Mouse (Mus musculus) embryo, embryonic 11.5 days (tissue): ENCODE results near the gene Cryl1.

Source experiments
- DNase-seq: peaks from one replicate; pipeline ENCODE4 v3.0.0-alpha.2; 2012; ENCODE audit warnings: low read depth, low spot score

Cryl1 gene

GRCm38 (mm10) chr14:57318812-57319211 lies 79.5 kb downstream of the Cryl1 start:
- DNase-seq = no peak

- no peak for DNase-seq
These were observed 81.4 kb downstream of the Cryl1 start for GRCm38 (mm10) chr14:57316662-57317600.

GRCm38 (mm10) chr14:57315976-57316375 lies 82.4 kb downstream of the Cryl1 start:
- no peak for DNase-seq

- no peak for DNase-seq
These were observed 82.8 kb downstream of the Cryl1 start for GRCm38 (mm10) chr14:57315551-57315950.

- DNase-seq = no peak
These were observed 96.6 kb downstream of the Cryl1 start for GRCm38 (mm10) chr14:57301600-57302230.

GRCm38 (mm10) chr14:57300530-57300929 lies 97.8 kb downstream of the Cryl1 start:
- DNase-seq = no peak

- DNase-seq = no peak
These were observed 100.7 kb downstream of the Cryl1 start for GRCm38 (mm10) chr14:57297672-57298071.

GRCm38 (mm10) chr14:57291399-57291942 lies 106.9 kb downstream of the Cryl1 start:
- DNase-seq = no peak

- DNase-seq = no peak
These were observed 109.2 kb downstream of the Cryl1 start for GRCm38 (mm10) chr14:57289105-57289504.

- DNase-seq = no peak
These were observed 114.5 kb downstream of the Cryl1 start for GRCm38 (mm10) chr14:57283816-57284215.

GRCm38 (mm10) chr14:57282591-57282990 lies 115.7 kb downstream of the Cryl1 start:
- no peak for DNase-seq

GRCm38 (mm10) chr14:57280835-57281234 lies 117.5 kb downstream of the Cryl1 start:
- no peak for DNase-seq

- DNase-seq = no peak
These were observed 121.8 kb downstream of the Cryl1 start for GRCm38 (mm10) chr14:57276481-57277012.

GRCm38 (mm10) chr14:57272341-57272740 lies 126.0 kb downstream of the Cryl1 start:
- DNase-seq = no peak

- DNase-seq = no peak
These were observed 126.5 kb downstream of the Cryl1 start for GRCm38 (mm10) chr14:57271861-57272260.

- no peak for DNase-seq
These were observed 129.4 kb downstream of the Cryl1 start for GRCm38 (mm10) chr14:57268900-57269299.

GRCm38 (mm10) chr14:57268344-57268743 lies 130.0 kb downstream of the Cryl1 start:
- DNase-seq = no peak

- no peak for DNase-seq
These were observed 134.4 kb downstream of the Cryl1 start for GRCm38 (mm10) chr14:57263943-57264342.

- DNase-seq = no peak
These were observed 139.0 kb downstream of the Cryl1 start for GRCm38 (mm10) chr14:57259341-57259740.

- DNase-seq = no peak
These were observed 149.7 kb downstream of the Cryl1 start for GRCm38 (mm10) chr14:57248661-57249060.

GRCm38 (mm10) chr14:57246575-57246974 lies 151.8 kb downstream of the Cryl1 start:
- DNase-seq = peak; percentile 7

GRCm38 (mm10) chr14:57242978-57243377 lies 155.4 kb downstream of the Cryl1 start:
- DNase-seq = no peak
